Mouse (Mus musculus): Measurements from ENCODE around the gene 2200002J24Rik. TPM values are rescaled to one million over a fixed set of nuclear protein-coding genes. Genes with fewer than 3 reads are reported as not detected.

2200002J24Rik gene
- not detected in 2 replicates for polyA plus RNA-seq (2012)

DNA sequence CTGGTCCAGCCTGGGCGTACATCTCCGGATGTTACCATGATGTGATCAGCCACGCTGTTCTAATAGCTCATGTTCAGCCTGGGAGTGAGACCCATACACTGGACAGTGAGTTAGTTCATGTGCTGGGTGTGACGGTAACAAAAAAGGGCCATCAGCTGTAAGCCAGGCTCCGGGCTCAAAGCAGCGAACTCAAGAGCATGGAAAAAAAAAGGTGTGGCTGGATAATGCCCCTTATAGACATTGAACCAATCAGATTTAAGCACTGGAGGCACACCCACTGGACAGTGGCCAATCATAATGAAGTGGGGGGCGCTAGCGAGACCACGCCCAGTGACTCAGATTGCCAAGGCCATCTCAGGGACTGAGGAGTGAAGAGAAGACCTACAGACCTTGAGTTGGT lies at the start of gene 2200002J24Rik:
Gene 2200002J24Rik (plus strand): TSS at position 338 of the 400 bp plus-strand sequence.
- no peak for TF ChIP-seq GATA1 (IDR thresholded peaks at IDR 0.05; ENCODE audit: low read length)

- TF ChIP-seq GATA1 (IDR thresholded peaks at IDR 0.05; ENCODE audit: low read length) = no peak
Measured at GRCm38 (mm10) chr7:30649591-30650540, 48.9 kb upstream of the 2200002J24Rik start, which contains the start of gene Rbm42. Gene Rbm42 (minus strand): TSS chr7:30650317.

- no peak for TF ChIP-seq GATA1 (IDR thresholded peaks at IDR 0.05; ENCODE audit: low read length)
Measured at GRCm38 (mm10) chr7:30664529-30665200, 34.1 kb upstream of the 2200002J24Rik start, which contains the start of gene Haus5. Gene Haus5 (minus strand): TSS chr7:30664994.

DNA sequence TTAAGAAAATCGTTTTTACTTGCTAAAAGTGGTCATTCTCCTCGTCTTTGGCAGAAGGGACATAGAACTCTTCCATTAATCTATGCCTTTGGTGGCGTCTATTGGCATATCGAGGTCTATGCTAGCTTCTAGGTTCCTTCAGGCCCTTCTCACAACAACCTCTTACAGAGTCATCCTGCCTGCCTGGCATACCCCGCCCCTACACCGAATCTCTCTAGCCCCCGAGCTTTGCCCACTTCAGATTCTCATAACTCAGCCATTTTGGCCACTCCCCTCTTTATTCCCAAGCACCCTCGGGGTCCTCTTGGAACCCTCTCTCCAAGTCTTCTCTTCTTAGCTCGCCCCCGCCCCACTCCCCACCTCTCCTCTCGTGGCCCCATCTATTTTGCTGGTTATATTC lies 33.4 kb upstream of the 2200002J24Rik start:
- TF ChIP-seq GATA1 (IDR thresholded peaks at IDR 0.05; ENCODE audit: low read length) = no peak

DNA sequence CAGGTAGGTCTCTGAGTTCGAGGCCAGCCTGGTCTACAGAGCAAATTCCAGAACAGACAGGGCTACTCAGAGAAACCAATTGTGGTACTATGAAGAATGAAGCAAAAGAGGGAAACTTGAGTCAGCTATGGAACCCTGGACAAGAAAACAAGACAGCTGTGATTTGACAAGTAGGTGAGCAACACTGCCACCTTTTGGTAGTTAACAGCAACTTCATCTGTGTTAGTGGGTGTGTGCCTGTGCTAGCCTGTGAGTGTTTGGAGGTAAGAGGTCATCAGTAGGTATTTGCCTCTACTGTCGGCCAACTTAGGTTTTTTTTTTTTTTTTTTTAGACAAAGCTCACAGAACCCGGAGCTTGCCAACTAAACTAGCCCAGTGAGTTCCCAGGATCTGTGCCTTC lies 29.5 kb upstream of the 2200002J24Rik start:
- TF ChIP-seq GATA1 (IDR thresholded peaks at IDR 0.05; ENCODE audit: low read length) = no peak

GRCm38 (mm10) chr7:30671480-30671879 lies 27.2 kb upstream of the 2200002J24Rik start, which contains the start of gene Pmis2:
Gene Pmis2 (minus strand): TSS chr7:30671605.
- no peak for TF ChIP-seq GATA1 (IDR thresholded peaks at IDR 0.05; ENCODE audit: low read length)

- TF ChIP-seq GATA1 (IDR thresholded peaks at IDR 0.05; ENCODE audit: low read length) = no peak
Measured at GRCm38 (mm10) chr7:30678263-30678975, 20.3 kb upstream of the 2200002J24Rik start.

GRCm38 (mm10) chr7:30681897-30682296 lies 16.8 kb upstream of the 2200002J24Rik start:
- no peak for TF ChIP-seq GATA1 (IDR thresholded peaks at IDR 0.05; ENCODE audit: low read length)

DNA sequence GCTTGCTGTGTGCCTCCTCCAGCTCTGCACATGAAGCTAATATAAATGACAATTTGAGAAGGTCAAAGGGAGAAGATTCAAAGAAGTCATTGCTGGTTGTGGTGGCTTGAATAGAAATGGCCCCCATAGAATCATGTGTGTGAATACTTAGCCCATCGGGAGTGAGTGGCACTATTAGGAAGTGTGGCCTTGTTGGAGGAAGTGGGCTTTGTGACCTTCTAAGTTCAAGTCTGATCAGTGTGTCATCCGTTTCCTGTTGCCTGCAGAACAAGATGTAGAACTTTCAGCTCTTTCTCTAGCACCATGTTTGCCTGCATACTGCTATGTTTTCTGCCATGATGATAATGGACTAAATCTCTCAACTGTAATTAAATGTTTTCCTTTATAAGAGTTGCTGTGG lies 15.3 kb upstream of the 2200002J24Rik start:
- no peak for TF ChIP-seq GATA1 (IDR thresholded peaks at IDR 0.05; ENCODE audit: low read length)

GRCm38 (mm10) chr7:30688325-30688724 lies 10.4 kb upstream of the 2200002J24Rik start:
- no peak for TF ChIP-seq GATA1 (IDR thresholded peaks at IDR 0.05; ENCODE audit: low read length)

- TF ChIP-seq GATA1 (IDR thresholded peaks at IDR 0.05; ENCODE audit: low read length) = no peak
Measured at GRCm38 (mm10) chr7:30698101-30698500, 625 bp upstream of the 2200002J24Rik start.

DNA sequence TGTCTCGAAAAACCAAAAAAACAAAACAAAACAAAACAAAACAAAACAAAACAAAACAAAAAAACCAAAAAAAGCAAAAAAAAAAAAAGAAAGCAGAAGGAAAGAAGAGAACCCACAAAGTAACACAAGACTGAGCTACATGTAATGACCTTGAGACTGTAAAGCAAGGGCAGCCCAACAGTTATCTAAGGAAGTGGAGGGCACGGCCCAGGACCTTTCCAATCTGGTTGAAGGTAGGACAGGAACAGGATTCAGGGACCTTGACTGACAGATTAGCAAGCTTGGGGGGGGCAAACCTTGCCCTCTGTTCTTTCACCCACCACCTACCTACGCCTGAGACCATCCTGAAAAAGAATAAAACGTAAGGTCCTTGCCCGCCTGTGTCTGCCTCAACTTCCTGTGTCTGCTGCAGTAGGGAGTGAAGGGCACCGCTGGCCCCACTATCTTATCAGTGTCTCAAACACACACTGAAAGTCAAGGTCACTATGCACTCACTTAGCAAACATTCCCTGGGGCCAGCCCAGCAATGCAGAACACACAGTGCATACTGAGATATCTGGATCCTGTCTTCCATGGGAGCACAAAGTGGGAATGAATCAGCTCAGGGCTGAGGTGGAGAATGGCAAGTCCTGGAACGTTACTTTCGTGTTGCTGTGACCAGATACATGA lies 7.6 kb downstream of the 2200002J24Rik start:
- TF ChIP-seq GATA1 (IDR thresholded peaks at IDR 0.05; ENCODE audit: low read length) = no peak

DNA sequence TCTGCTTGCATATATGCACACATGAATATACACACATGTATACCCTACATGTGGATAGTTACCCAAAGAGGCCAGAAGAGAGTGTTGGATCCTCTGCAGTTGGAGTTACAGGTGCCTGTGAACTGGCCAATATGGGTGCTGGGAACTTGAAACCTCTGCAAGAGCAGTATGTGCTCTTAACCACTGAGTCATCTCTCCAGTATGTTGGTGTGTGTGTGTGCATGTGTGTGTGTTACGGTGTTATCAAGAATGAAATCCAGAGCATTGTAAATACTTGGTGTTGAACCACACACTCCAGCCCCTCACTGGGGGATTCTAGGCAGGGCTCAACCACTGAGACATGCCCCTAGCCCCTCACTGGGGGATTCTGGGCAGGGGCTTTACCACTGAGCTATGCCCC lies 8.7 kb downstream of the 2200002J24Rik start:
- TF ChIP-seq GATA1 (IDR thresholded peaks at IDR 0.05; ENCODE audit: low read length) = no peak

GRCm38 (mm10) chr7:30711942-30712341 lies 13.2 kb downstream of the 2200002J24Rik start, which contains the start of gene Atp4a:
Gene Atp4a (plus strand): TSS chr7:30712209.
- no peak for TF ChIP-seq GATA1 (IDR thresholded peaks at IDR 0.05; ENCODE audit: low read length)
